Mouse (Mus musculus) thymus, adult 2 months (tissue): ENCODE data around the gene Gm37240.

Source experiments
- CTCF ChIP-seq: fragments of 200-500 bp; IDR thresholded peaks from 2 replicates; pipeline ENCODE4 v1.5.1; 2012; ENCODE audit warnings: mild to moderate bottlenecking, control low read depth, low read length, moderate library complexity, borderline replicate concordance; ENCODE audit not compliant: control insufficient read depth, poor library complexity, insufficient read depth; ENCODE audit errors: extremely low read depth
- POLR2A ChIP-seq: fragments of 200-500 bp; IDR thresholded peaks from 2 replicates; pipeline ENCODE4 v1.6.1; 2012; ENCODE audit warnings: mild to moderate bottlenecking, low read length, control low read depth, moderate library complexity; ENCODE audit not compliant: control insufficient read depth, poor library complexity, insufficient read depth; ENCODE audit errors: extremely low read depth

DNA sequence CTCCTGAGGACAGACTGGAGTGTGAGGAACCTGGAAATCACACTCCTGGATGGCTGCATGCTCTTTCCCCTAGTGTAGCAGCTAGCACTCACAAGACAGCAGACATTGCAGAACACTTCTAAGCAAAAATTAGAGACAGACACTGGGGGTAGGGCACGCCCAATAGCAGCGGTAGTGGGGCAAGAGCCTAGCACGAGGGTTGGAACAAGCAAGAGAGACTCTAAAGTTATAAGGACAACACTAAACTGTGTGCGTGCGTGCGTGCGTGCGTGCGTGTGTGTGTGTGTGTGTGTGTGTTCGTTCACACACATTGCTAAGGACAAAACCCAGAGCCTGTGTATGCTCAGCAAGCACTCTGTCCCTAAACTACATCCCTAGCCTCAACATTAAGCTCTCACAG lies 1386.8 kb downstream of the Gm37240 start:
- TF ChIP-seq POLR2A (no peak), CTCF (no peak)
